Mouse (Mus musculus): ENCODE results near the gene Otub2.

DNA sequence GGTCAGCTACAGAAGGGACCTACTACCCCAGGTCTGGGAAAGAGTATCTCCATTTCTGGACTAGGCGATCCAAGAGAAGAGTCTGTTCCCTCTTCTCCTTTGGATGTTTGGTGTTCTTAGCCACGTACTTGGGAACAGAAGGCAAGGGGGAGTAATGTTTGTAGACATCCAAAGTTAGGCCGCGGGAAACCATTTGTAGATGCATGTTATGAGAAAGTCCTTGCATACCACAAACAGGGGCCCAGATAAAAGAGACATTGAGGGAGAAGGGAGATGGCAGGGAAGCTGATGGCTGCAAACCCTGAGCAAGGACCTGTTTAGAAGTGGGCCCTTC, 32.1 kb upstream of the Otub2 start:
- no peak for TF ChIP-seq CTCF (IDR thresholded peaks at IDR 0.05; ENCODE audit: extremely low read depth, insufficient read length, insufficient replicate concordance, low read depth, low read length)
- TF ChIP-seq POLR2A (IDR thresholded peaks at IDR 0.05; ENCODE audit: low read depth, low read length): no peak

All from small intestine, adult 2 months (tissue).